ENCODE assay signal across 8 mouse cellular contexts in the genomic region with DNA sequence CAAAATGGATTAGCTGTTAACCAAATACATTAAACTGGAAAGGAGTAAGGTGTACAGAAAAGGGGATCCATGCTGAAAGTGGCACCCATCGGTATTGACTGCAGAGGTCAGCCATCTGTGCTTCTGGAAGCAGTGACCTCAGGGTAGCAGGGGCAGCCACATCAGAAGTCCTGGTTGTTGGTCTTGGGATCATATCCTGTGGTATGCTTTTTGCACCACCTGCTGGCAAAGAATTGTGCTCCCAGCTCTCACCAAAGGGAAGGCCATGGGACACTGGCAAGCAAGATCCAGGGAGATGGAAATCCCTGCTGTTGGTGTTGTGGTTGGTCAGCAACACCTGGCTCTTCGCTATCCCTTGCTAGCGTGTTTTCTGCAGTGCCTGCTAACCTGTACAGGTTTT. TPM values are rescaled to one million over a fixed set of nuclear protein-coding genes. Genes with fewer than 3 reads are reported as not detected.
DNase-seq lines count a peak whose midpoint lies in the region; ATAC-seq and TF ChIP-seq lines count a peak whose summit lies in the region.

No protein-coding gene starts in this region.

- 50% methylated on average over 3 of the region's 3 CpGs for WGBS in intestine, postnatal 0 days
- 57% methylated on average over 3 of the region's 3 CpGs for WGBS in intestine, embryonic 15.5 days
- WGBS in hindbrain, postnatal 0 days = 68% methylated on average over 3 of the region's 3 CpGs
- WGBS in liver, embryonic 13.5 days (ENCODE audit: insufficient replicate concordance) = 53% methylated on average over 3 of the region's 3 CpGs

- no peak for ATAC-seq in intestine, postnatal 0 days
- no peak for ATAC-seq in intestine, embryonic 15.5 days
- no peak for ATAC-seq in hindbrain, postnatal 0 days
- 0 out of 2 replicates have a peak, but pooled peaks have one; percentile 36 for ATAC-seq in liver, embryonic 13.5 days (ENCODE audit: low read depth)

- H3K27me3 ChIP-seq in intestine, postnatal 0 days (replicated peaks; ENCODE audit: control insufficient read depth, insufficient read depth, low read length) = no peaks in the 10 kb centered on the region
- no peaks in the 10 kb centered on the region for H3K27me3 ChIP-seq in intestine, embryonic 15.5 days (replicated peaks)
- H3K27me3 ChIP-seq in hindbrain, postnatal 0 days (ENCODE audit: insufficient read depth, low read length) = no peaks in the 10 kb centered on the region
- no peaks in the 10 kb centered on the region for H3K27me3 ChIP-seq in liver, embryonic 13.5 days

- no peaks in the 10 kb centered on the region for H3K4me1 ChIP-seq in intestine, postnatal 0 days (replicated peaks; ENCODE audit: control insufficient read depth, insufficient read depth, low read length)
- H3K4me1 ChIP-seq in intestine, embryonic 15.5 days (replicated peaks) = no peaks in the 10 kb centered on the region
- no peaks in the 10 kb centered on the region for H3K4me1 ChIP-seq in hindbrain, postnatal 0 days (ENCODE audit: insufficient read depth, low read length)
- no peaks in the 10 kb centered on the region for H3K4me1 ChIP-seq in liver, embryonic 13.5 days (replicated peaks)

- no peaks in the 10 kb centered on the region for H3K36me3 ChIP-seq in intestine, postnatal 0 days (ENCODE audit: control insufficient read depth, insufficient read depth)
- no peaks in the 10 kb centered on the region for H3K36me3 ChIP-seq in intestine, embryonic 15.5 days
- no peaks in the 10 kb centered on the region for H3K36me3 ChIP-seq in hindbrain, postnatal 0 days (ENCODE audit: insufficient read depth, low read length)
- no peaks in the 10 kb centered on the region for H3K36me3 ChIP-seq in liver, embryonic 13.5 days

- peak; percentile 83 for TF ChIP-seq CTCF in intestine, postnatal 0 days (IDR thresholded peaks at IDR 0.05; ENCODE audit: low read depth)
- TF ChIP-seq CTCF in hindbrain, postnatal 0 days (IDR thresholded peaks at IDR 0.05; ENCODE audit: low read depth) = peak; percentile 74

- no peak overlapping the region for H3K4me2 ChIP-seq in intestine, postnatal 0 days (replicated peaks; ENCODE audit: low read depth)
- no peak overlapping the region for H3K4me2 ChIP-seq in intestine, embryonic 15.5 days (replicated peaks)
- H3K4me2 ChIP-seq in hindbrain, postnatal 0 days (ENCODE audit: low read depth, low read length) = no peak overlapping the region
- H3K4me2 ChIP-seq in liver, embryonic 13.5 days = no peak overlapping the region

- peak; percentile 29 for DNase-seq in MN1 (ENCODE audit: low spot score)
- DNase-seq in adrenal gland, postnatal 25 days = peak; percentile 53
- peak; percentile 69 for DNase-seq in hindbrain, postnatal 0 days (ENCODE audit: low spot score)
- DNase-seq in liver, embryonic 13.5 days = no peak
- peak; percentile 40 for DNase-seq in right cerebral cortex, postnatal 4 days
- DNase-seq in spleen, postnatal 14 days (ENCODE audit: low spot score in 2 of 2) = no peak

- no peak overlapping the region for H3K4me3 ChIP-seq in intestine, postnatal 0 days (ENCODE audit: low read depth, low read length)
- H3K4me3 ChIP-seq in intestine, embryonic 15.5 days (replicated peaks) = no peak overlapping the region
- H3K4me3 ChIP-seq in hindbrain, postnatal 0 days (ENCODE audit: low read length) = no peak overlapping the region
- H3K4me3 ChIP-seq in liver, embryonic 13.5 days (replicated peaks) = no peak overlapping the region

- H3K9ac ChIP-seq in intestine, postnatal 0 days (ENCODE audit: low read depth, low read length) = no peak overlapping the region
- no peak overlapping the region for H3K9ac ChIP-seq in intestine, embryonic 15.5 days
- no peak overlapping the region for H3K9ac ChIP-seq in hindbrain, postnatal 0 days (replicated peaks; ENCODE audit: low read length)
- H3K9ac ChIP-seq in liver, embryonic 13.5 days = no peak overlapping the region

- H3K9me3 ChIP-seq in intestine, postnatal 0 days (ENCODE audit: control insufficient read depth) = no peaks in the 10 kb centered on the region
- H3K9me3 ChIP-seq in intestine, embryonic 15.5 days = no peaks in the 10 kb centered on the region
- no peaks in the 10 kb centered on the region for H3K9me3 ChIP-seq in hindbrain, postnatal 0 days (ENCODE audit: low read length)
- no peaks in the 10 kb centered on the region for H3K9me3 ChIP-seq in liver, embryonic 13.5 days (replicated peaks)

- no peak overlapping the region for H3K27ac ChIP-seq in intestine, postnatal 0 days (ENCODE audit: low read depth, low read length)
- no peak overlapping the region for H3K27ac ChIP-seq in intestine, embryonic 15.5 days
- H3K27ac ChIP-seq in hindbrain, postnatal 0 days = no peak overlapping the region
- H3K27ac ChIP-seq in liver, embryonic 13.5 days = no peak overlapping the region

RNA-seq across cellular contexts. Expression of a gene that starts 39.0 kb away (rescaled TPM):
- polyA plus RNA-seq in intestine, postnatal 0 days (2015; fragmentation: Nextera tagmentation; extraction: Ambion mirVana) = 4.7 and 6.1 TPM in 2 replicates
- 14.1 and 15.1 TPM in 2 replicates for polyA plus RNA-seq in intestine, embryonic 15.5 days (2015; fragmentation: Nextera tagmentation; extraction: Ambion mirVana)
- 50.5 and 71.7 TPM in 2 replicates for total RNA-seq in adrenal gland, postnatal 25 days (2021)
- total RNA-seq in hindbrain, postnatal 0 days (2014; rRNA removed) = 42.2 and 51.6 TPM in 2 replicates
- polyA plus RNA-seq in hindbrain, postnatal 0 days (2015; fragmentation: Nextera tagmentation; extraction: Ambion mirVana) = 28.9 and 29.0 TPM in 2 replicates
- polyA plus RNA-seq in liver, embryonic 13.5 days (2015; fragmentation: Nextera tagmentation; extraction: Ambion mirVana) = 4.9 and 6.4 TPM in 2 replicates

RNA-seq across cellular contexts. Expression of a gene that starts 52.9 kb away (rescaled TPM):
- polyA plus RNA-seq in intestine, postnatal 0 days (2015; fragmentation: Nextera tagmentation; extraction: Ambion mirVana) = 0.88 and 1.0 TPM in 2 replicates
- 2.0 and 2.3 TPM in 2 replicates for polyA plus RNA-seq in intestine, embryonic 15.5 days (2015; fragmentation: Nextera tagmentation; extraction: Ambion mirVana)
- total RNA-seq in adrenal gland, postnatal 25 days (2021) = 10.3 and 11.1 TPM in 2 replicates
- total RNA-seq in hindbrain, postnatal 0 days (2014; rRNA removed) = 37.1 and 37.7 TPM in 2 replicates
- polyA plus RNA-seq in hindbrain, postnatal 0 days (2015; fragmentation: Nextera tagmentation; extraction: Ambion mirVana) = 6.6 and 7.2 TPM in 2 replicates
- 1.3 and 1.4 TPM in 2 replicates for polyA plus RNA-seq in liver, embryonic 13.5 days (2015; fragmentation: Nextera tagmentation; extraction: Ambion mirVana)

Comparison
In these comparisons a context has a peak if more than half of its experiments do, and no peak if none do; other contexts are left out.
1. DNase-seq: peak in MN1 (single experiment), adrenal gland, postnatal 25 days (single experiment), hindbrain, postnatal 0 days (single experiment) and right cerebral cortex, postnatal 4 days (single experiment); none in liver, embryonic 13.5 days (single experiment) and spleen, postnatal 14 days (0 of 2).